Mouse (Mus musculus): ENCODE data around the gene Farp2.

Farp2 gene

DNA sequence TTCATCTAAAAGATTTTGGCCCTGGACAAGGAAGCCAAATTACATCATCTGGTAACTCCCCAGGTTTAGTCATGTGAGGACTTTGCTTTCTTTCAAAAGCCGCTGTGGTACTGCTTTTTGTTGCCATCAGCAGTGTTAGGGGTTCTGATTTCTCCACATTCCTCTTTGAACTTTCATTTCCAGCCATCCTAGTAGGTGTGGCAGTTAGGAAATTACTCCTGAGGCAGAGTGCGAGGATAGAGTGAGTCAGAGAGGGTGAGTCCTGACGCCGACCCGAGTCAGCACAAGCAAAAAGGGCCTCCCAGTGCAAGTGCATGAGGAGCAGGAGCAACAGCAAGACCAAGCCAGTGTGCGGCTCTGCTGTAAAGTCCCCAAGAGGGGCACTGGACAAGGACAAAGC is 17.9 kb downstream of the Farp2 start:
- TF ChIP-seq GATA4 (IDR thresholded peaks at IDR 0.05; ENCODE audit: insufficient replicate concordance, low read length), result no peak

DNA sequence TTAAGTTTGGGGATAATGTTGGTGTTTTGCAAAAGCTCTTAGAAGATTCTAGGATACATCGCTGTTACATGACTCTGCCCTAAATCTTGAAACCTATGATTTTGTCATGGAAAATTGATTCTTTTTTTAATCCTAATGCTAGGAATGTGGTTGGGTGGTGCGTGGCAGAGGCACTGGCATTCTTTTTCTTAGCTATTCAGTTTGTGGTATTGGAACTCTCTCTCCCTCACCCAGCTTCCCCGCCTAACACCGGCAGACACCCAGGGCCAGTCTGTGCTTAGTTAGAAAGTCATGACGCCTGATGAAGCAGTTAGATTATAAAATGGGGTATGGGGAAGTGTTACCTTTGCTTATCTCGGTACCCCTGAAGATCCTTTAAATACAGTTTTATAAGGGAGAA is 25.3 kb downstream of the Farp2 start:
- TF ChIP-seq GATA4 (IDR thresholded peaks at IDR 0.05; ENCODE audit: insufficient replicate concordance, low read length), result no peak

DNA sequence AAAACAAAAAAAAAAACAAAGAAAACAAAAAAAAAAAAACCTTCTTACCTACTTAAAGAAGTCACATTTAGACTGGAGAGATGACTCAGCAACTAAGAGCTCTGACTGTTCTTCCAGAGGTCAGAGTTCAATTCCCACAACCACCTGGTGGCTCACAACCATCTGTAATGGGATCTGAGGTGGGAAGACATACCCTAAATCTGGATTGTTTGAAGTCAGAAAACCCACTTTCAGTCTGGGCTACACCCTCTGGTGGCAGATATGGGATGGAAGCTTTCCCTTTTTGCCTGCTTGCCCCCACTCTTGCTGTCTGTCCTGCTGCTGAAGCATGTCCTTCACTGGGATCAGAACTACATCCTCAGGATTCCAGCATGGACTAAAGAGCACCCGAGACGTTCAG is 31.3 kb downstream of the Farp2 start:
- TF ChIP-seq GATA4 (IDR thresholded peaks at IDR 0.05; ENCODE audit: insufficient replicate concordance, low read length), result no peak

- TF ChIP-seq GATA4 (IDR thresholded peaks at IDR 0.05; ENCODE audit: insufficient replicate concordance, low read length), result no peak
These were observed 35.4 kb downstream of the Farp2 start for GRCm38 (mm10) chr1:93547286-93547685.

GRCm38 (mm10) chr1:93551427-93551826 is 39.5 kb downstream of the Farp2 start:
- TF ChIP-seq GATA4 (IDR thresholded peaks at IDR 0.05; ENCODE audit: insufficient replicate concordance, low read length), result no peak

- no peak for TF ChIP-seq GATA4 (IDR thresholded peaks at IDR 0.05; ENCODE audit: insufficient replicate concordance, low read length)
These were observed 51.3 kb downstream of the Farp2 start for GRCm38 (mm10) chr1:93563224-93563623.

GRCm38 (mm10) chr1:93563649-93564048 is 51.8 kb downstream of the Farp2 start:
- TF ChIP-seq GATA4 (IDR thresholded peaks at IDR 0.05; ENCODE audit: insufficient replicate concordance, low read length), result no peak

DNA sequence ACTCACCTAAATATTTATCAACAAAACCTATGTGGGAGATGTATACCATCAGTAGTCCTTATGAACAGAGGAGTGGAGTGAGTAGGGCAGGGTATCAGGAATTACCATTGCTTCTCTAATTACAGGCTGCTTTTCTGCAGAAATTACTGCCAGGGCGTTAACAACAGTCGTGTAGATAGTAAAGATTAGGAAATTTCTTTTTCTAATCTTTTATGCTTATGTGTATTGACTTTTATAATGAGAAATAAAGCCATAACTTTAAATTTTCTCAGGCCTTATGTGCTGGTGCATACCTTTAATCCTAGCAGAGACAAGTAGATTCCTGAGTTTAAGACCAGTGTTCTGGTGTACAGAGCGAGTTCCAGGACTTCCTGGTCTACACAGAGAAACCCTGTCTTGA is 52.9 kb downstream of the Farp2 start:
- TF ChIP-seq GATA4 (IDR thresholded peaks at IDR 0.05; ENCODE audit: insufficient replicate concordance, low read length), result no peak

- no peak for TF ChIP-seq GATA4 (IDR thresholded peaks at IDR 0.05; ENCODE audit: insufficient replicate concordance, low read length)
These were observed 55.1 kb downstream of the Farp2 start for GRCm38 (mm10) chr1:93567013-93567412.

- TF ChIP-seq GATA4 (IDR thresholded peaks at IDR 0.05; ENCODE audit: insufficient replicate concordance, low read length), result peak; percentile 52; the same call in 1 of the 2 replicates
These were observed 56.0 kb downstream of the Farp2 start for GRCm38 (mm10) chr1:93567717-93568497.

DNA sequence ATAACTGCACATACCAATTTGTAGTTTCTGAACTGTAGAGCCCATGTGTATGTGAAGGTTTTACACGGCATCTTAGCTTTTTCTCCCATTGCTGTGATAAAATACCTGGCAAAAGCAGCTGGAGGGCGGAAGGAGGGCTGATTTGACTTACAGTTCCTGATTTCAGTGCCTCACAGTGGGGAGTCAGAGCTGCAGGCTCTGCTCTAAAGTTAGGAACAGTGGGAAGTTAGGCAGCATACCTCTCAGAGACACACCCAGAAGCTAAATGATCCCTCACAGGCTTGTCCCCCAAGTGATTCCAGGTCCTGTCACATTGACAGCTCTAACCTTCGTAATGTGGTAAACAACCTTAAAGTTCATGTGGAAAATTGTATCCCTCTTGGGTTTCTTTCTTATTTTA is 65.2 kb downstream of the Farp2 start:
- no peak for TF ChIP-seq GATA4 (IDR thresholded peaks at IDR 0.05; ENCODE audit: insufficient replicate concordance, low read length)

DNA sequence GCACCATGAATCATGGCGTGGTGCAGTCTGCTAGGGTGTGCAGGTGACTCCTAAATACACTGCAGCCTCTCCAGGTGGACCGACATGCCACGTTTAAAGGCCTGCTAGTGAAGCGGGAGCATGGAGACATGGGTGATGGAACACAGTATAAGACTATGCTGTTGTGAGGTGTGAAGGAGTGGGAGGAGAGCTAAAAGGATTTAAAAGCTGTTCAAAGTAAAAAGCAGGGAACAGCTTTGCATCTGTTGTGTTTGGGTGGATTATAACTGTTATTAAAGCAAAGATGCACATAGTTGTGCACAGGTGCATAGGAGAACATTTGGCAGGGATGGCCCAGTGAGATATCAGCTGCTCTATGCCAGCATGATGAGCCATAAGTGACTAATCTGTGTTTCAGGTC is 66.0 kb downstream of the Farp2 start:
- TF ChIP-seq GATA4 (IDR thresholded peaks at IDR 0.05; ENCODE audit: insufficient replicate concordance, low read length), result no peak

DNA sequence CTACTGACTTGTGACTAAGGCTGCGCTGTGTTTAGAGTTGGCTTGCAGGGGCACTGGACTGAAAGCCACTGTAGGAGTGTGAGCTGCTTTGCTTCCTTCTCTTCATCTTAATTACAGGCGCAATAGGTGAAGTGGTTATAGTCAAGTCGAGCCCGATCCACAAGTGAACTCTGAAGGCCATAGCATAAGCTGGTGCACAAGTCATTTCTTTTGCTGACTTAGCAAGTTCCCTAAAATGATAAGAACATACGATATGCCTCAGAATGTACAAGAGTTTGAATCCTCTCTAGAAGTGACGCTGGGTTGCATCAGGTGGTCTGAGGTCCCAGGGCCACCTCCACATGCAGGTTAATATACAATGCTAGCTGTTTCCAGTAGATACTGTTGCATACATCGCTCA is 69.7 kb downstream of the Farp2 start:
- no peak for TF ChIP-seq GATA4 (IDR thresholded peaks at IDR 0.05; ENCODE audit: insufficient replicate concordance, low read length)

DNA sequence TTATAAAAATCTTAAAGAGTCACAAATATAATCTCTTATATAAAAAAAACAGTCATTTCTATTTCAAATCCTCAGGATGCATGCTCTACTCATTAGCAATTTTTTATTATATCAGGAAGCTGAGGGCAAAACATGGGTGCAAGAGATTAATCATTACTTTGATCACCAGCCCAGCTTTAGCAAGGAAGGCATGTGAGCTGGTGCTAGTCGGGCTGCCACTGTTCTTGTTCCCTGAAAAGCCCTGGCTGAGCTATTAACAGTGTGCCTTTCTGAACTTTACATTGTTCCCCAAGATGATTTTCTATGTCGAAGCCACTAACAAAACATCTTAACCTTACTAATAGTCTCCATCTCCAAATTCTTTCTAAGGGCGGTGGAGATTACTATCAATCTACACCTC is 76.5 kb downstream of the Farp2 start:
- no peak for TF ChIP-seq GATA4 (IDR thresholded peaks at IDR 0.05; ENCODE audit: insufficient replicate concordance, low read length)

DNA sequence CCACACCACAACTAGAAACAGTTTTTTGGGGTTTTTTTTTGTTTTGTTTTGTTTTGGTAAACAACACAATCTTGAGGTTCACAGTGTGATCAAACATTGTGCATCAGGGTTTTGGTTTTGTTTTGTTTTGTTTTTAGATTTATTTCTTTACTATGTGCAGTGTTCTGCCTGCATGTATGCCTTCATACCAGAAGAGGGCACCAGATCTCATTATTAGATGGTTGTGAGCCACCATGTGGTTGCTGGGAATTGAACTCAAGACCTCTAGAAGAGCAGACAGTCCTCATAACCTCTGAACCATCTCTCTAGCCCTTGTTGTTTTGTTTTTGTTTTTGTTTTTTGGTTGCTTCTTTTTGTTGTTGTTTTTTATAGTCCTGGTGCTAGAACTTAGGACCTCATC is 82.1 kb downstream of the Farp2 start:
- TF ChIP-seq GATA4 (IDR thresholded peaks at IDR 0.05; ENCODE audit: insufficient replicate concordance, low read length), result no peak

DNA sequence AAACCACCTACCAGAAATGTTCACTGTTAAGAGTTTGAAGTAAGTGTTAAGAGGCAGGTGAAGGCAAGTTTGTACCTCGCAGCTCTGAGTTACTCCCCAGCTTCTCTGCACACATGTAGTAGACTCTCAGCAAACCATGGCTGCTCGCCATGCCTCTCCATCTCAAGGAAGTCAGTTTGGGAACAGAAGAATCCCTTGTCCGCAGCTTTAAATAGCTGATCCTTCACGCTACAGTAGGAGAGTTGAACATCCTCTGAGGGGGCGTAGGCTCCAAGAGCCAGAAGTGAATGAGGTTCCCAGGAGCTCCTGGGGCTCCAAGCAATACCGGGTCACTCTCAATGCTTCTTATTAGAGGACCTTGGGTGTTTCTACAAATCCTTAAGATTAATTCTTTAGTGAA is 84.0 kb downstream of the Farp2 start:
- no peak for TF ChIP-seq GATA4 (IDR thresholded peaks at IDR 0.05; ENCODE audit: insufficient replicate concordance, low read length)

- TF ChIP-seq GATA4 (IDR thresholded peaks at IDR 0.05; ENCODE audit: insufficient replicate concordance, low read length), result no peak
These were observed 91.0 kb downstream of the Farp2 start for GRCm38 (mm10) chr1:93602911-93603310.
